Mouse (Mus musculus) gastrocnemius, postnatal 4 days (tissue): ENCODE results near the gene Slc13a3. TPM values are rescaled to one million over a fixed set of nuclear protein-coding genes. Genes with fewer than 3 reads are reported as not detected.
"Not testable (repeated sequence)": the region's sequence is repeated elsewhere in the genome, so short reads cannot be mapped to it uniquely, and the experiment has no call there.

Experiments
- DNase-seq, 2 experiments: peaks; one replicate each; pipeline ENCODE4 v3.0.0; 2021 to 2022; ENCODE audit warnings: low spot score in 2 of 2, mixed read lengths in 2 of 2
- long read RNA-seq, 2 experiments: library from polyadenylated mRNA; stranded (forward); transcript quantifications; one replicate each; pipeline ENCODE4 v2.0.0; 2021
- total RNA-seq, 2 experiments: library from RNA; stranded (reverse); gene quantifications; 2 replicates each; pipeline ENCODE4 v1.2.3; 2021

Slc13a3 gene
- 1 to 10 TPM in 1 of 2 experiments, under 1 TPM in 1; 0.44 to 1.2 TPM for total RNA-seq
- long read RNA-seq, experiment 1 = 0 reads
- long read RNA-seq, experiment 2 = 0 reads

DNA sequence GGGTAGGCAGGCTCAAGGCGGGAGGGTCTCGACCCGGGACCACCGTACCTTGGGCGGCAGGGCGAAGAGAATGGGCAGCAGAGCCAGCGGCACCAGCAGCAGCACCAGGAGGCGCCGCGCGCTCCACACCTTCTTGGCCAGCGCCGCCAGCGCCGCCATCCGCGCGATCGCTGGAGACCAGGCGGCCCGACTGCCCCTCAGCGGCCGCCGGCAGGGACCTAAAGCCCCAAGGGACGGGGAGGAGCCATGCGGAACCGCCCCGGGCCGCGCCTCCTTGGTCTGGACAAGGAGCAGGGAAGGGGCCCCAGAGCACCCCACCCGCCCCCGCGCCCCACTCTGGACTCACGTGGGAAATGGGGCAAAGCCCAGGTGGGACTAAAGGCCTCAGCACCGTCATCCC, at the start of gene Slc13a3:
TSS of gene Slc13a3 (minus strand) at position 228 of the 400 bp plus-strand sequence.
- DNase-seq = no peak

DNA sequence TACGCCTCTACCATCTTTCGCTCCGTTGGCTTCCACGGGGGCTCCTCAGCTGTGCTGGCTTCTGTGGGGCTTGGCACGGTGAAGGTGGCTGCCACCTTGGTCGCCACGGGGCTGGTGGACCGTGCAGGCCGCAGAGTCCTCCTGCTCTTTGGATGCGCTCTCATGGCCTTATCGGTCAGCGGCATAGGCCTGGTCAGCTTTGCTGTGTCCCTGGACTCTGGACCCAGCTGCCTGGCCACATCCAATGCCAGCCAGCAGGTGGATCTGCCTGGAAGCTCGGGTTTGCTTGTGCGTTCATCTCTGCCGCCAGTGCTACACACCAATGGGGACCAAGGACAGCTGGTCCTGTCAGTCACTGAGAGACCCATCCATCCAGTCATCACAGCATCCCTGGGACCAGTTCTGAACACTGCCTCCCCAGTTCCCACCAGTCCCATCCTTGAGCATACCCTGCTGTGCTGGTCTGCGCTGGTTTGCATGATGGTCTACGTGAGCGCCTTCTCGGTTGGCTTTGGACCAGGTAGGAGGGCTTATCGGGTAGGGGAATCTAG, 42.2 kb upstream of the Slc13a3 start:
- DNase-seq = no peak

DNA sequence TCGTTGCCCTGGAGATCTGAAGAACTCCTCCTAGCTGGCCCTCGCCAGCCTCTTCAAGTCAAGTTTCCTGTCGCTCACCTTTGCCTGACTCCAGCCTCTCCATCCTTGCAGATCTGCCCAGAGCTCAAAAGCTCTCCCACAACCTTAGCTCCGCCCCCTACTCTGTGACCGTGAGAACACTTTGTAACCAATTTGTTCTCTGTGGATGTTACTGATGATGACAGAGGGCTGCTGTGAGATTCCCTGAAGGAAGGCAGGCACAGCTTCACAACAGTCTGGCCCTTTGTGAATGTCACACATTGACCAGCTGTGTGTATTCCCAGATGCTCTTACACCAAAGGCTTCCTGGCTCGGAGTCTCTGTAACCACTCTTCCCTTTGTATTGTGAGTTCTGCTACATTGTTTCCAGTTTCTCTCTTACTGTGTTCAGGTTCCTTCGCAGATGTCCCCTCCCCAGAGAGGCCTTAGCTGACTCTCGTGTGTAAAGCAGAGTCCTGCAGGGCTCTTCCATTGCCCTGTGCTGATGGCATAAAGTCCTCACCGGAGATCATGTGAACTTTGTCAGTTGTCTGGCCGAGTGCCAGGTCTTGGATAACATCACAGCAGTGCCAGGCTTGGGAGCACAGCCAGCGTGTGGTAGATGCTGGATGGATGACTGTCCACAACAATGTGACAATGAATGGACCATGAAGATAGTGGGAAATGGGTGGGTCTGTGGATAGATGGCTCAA, 40.0 kb upstream of the Slc13a3 start:
- peak in 1 of 2 experiments; percentile 42 for DNase-seq

DNA sequence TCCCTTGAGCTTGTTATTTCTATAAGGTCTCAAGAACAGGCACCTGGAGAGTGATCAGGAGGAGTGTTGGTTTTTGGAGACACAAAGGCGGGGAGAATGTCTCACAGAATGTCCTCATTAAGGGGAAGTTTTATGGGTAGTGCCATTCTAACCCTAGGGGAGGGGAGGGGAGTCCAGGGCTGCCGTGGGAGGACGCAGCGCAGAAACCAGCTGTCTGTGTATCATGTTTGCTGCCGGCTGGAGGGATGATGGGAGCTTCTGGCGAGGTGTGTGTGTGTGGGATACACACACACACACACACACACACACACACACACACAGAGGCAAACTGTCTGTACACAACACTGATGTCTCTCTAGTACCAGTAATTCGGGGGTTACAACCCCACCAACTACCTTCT, 39.4 kb upstream of the Slc13a3 start:
- no peak for DNase-seq

DNA sequence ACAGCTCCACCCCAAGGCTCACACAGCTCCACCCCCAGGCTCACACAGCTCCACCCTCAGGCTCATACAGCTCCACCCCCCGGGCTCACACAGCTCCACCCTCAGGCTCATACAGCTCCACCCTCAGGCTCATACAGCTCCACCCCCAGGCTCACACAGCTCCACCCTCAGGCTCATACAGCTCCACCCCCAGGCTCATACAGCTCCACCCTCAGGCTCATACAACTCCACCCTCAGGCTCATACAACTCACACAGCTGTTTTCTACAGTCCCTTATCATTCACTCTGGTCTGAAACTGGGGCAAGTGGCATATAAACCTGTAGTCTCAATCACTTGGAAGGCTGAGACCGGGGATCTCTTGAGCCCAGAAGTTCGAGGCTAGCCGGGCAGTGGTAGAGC, 38.5 kb upstream of the Slc13a3 start:
- DNase-seq = not testable (repeated sequence)

DNA sequence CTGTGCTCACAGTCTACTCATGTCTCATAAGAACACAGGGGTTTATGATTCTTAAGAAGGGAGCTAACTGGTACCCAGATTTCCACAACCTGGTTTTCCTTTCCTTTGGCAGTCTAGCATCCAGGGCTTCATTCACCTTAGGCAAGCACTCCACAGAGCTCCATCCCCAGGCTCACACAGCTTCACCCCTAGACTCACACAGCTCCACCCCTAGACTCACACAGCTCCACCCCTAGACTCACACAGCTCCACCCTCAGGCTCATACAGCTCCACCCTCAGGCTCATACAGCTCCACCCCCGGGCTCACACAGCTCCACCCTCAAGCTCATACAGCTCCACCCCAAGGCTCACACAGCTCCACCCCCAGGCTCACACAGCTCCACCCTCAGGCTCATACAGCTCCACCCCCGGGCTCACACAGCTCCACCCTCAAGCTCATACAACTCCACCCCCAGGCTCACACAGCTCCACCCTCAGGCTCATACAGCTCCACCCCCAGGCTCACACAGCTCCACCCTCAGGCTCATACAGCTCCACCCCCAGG, 38.0 kb upstream of the Slc13a3 start:
- not testable (repeated sequence) for DNase-seq

DNA sequence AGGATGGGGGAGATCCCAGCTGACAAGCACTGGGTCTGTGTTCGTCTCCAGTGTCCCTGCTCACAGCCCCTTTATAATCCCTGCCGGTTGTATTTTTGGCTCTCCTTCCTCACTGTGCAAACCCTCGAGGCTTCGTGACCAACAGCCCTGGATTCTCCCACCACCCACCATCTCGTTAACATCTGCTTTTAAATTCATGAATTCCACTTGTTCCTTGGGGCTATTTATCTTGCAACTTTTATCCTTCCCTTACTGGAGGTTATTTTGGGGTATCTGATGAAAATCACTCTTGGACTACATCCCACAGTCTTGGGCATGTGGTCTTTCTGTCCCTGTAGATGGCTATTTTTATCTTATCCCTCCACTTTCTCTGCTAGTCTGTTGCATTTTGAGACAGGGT, 37.4 kb upstream of the Slc13a3 start:
- DNase-seq = no peak

DNA sequence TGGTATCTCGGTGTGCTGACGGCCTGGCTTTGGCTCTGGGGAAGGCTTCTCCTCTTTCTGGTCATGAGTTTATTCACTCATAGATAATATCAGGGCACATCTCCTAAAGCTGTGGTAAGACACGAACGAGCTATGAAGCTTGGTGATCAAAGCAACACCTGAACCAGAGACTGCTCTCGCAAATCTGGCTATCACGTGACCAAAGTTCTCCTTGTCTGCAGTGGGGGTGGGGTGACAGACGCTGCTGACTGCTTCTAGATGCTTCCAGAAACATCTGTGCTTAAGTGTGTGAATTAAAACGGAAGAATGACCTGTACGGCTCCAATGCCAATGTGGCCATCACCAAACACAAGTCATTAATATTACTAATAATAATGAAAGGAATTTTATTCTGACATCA, 36.7 kb upstream of the Slc13a3 start:
- no peak for DNase-seq

DNA sequence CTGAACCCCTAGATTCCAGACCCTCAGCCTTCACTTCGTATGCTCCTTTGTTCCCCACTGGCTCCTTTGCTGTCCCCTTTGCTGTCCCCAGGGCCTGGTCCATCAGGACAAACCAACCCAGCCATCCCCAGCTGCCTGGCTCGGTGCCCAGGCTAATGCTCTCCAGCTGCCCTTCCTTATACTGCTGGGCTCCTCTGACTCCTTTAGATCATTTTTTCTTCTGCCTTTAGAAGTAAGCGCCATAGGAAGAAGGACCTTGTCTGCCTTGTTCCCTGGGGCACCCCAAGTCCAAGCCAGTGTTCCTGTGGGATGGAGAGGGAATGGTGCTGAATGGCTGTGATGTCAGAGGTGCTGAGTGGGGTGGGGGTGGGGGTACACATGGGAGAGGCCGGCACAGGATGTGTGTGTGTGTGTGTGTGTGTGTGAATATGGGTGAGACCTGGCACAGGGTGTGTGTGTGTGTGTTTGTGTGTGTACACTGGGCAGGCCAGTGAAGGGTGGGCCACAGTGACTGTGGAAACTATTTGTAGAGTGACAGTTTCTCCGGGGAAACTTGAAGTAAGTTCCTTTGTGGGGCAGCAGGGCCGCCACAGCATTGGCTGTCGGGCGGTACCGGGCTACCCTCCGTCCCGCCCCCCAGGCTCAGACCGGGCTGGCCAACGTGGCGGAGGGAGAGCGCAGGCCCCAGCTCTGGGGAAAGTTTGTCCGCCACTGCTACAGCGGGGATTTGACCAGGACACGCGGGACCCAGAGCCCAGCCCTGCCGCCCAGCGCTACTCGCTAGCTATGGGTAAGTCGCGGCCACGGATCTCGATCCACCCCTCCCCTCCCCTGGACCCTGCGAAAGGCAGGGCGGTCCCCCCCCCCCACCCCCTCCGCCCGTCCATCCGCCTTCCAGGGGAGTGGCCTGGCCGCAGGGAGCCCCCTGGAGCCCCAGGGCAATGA, 30.5 kb upstream of the Slc13a3 start, which contains the start of gene Slc2a10:
TSS of gene Slc2a10 (plus strand) at position 529 of the 945 bp plus-strand sequence.
- DNase-seq = peak; percentile 60 to 80

DNA sequence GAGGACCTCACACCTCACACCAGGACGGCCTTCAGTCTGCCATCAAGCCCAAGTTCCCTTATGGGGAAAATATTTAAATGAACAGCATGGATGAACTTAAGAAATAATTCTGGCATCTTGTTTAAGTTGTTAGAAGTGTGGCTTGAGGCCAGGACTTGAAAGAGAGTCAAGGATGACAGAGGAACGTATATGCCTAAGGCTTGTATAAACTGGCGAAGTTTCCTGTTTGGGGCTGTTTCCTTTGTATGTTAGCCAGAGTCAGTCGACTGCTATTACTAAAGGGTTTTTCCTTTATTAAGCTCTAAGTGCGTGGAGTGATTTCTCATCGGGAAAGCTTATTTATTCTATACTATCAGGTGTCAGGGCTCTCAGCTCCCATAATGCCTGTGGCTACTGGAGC, 25.8 kb upstream of the Slc13a3 start:
- DNase-seq = no peak

DNA sequence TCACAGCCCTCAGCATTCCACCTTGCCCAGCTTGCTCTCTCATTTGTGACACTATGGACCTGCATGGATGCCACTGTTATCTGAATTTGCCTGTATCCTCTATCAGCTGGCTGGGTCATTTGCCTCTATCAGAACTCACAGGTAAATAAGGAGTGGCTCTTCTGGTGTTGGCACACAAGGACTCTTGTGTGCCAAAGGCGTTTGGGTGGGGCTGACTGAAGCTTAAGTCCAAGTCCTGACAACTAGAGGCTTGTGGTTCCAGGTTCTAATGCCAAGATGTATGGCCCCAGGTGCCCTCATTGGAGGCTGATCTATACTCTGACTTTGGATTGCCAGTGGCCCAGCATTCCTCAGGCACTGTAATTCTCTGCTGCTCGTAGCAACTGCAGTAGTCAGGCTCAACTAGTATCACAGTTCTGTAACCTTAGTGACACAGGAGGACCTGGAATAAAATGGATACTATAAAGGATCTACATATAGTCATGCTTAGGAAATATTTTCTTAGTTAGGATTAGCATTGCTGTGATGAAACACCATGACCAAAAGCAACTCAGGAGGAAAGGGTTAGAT, 24.8 kb upstream of the Slc13a3 start:
- DNase-seq = no peak

DNA sequence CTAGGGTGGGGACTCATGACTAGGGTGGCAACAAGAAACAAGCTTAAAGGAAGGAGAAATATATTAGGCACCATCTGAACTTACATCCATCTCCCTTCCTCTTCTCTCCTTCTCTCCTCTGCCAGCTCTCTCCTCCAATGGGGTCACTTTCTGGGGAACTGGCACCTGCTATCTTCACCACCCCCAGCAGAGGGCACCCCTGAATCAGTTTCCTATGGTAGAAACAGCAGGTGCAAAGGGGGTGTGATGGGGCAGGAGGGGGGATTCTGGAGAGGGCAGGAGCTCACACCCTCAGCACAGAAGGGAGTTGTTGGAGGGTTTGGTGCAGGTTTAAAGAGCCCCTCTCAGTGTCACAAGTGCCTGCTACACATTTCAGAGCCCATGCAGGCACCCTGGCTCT, 23.2 kb upstream of the Slc13a3 start:
- no peak for DNase-seq

DNA sequence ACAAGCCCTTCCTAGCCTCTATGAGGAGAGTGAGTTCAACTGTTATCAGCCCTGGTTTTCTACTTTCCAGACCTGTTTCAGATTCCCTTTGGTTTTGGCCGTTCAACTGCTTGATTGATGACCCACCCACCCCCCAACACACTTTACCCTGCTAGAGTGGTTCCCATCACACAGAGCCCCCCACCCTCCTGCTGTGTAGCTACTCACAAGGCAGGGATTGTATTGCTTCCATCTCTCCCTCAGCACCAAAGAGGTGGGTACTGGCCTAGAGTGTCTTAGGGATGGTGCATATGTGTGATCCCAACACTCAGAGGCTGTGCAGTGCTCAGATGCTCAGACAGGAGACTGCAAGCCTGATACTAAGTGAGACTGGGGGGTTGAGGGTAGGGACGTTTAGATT, 21.5 kb upstream of the Slc13a3 start:
- DNase-seq = no peak

DNA sequence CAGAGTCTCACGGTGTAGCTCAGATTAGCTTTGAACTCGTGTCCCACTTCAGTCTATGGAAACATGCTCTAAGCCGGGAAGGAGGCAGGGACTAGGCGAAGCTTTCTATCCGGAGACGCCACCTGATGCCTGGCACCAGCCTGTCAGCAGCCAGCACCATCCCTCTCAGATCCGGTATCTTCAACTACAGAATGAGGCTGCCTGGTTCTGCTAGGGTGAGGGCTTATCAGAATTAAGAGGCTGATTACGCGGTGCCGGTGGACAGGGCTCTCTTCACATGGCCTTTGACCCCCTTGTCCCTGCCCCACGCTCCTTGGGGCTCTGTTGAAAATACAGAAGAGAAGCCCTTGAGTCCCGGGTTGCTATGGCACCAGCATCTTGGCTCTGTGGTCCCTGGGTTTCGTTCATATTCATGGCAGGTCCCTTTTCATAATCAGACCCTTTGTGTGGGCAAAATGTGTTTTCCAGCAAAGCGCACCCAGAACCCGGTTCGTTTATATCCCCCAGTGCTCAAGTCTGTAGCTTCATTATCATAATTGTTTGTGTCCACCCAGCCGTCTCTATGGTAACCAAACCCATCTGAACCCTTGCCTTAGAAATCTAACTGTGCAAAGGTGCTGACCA, 20.7 kb upstream of the Slc13a3 start:
- no peak for DNase-seq

DNA sequence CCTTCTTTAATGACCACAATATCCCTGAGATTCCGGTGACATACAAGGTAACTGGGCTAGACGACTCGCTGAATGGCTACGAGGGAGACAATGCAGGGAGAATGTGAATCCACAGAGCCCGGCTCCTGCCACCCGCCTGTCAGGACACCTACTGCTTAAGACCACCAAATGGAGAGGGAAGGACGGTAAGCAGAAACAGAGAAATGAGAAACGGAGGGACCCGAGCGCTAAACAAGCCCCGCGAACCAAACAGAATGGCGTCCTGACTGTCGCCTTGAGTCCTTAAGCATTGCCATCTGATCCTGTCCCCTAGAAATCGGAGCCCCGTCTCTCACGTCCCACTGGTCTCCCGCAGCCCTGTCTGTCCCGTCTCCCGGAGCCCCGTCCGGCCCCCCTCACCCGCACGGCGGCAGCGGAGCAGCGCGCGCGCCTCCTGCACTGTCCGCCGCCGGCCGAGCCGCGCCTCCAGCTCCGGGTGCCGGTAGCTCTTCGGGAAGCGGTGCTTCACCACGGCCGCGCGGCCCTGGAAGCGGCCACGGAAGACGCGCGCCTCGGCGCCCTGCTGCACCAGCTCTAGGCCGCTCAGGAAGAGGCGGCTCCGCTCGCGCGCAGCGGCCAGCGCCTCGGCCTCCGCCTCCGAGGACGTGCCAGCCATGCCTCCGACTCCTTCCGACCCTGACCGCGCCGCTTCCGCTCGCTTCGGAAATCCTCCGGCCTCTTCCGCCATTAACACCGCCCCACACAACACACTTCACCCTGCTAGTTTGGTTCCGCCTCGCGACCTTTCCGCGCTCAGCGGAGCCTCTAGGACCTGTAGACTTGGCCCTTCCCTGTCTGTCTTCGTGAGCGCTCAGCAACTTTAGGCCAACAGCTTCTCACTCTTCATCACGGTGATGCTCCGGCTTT, 19.9 kb upstream of the Slc13a3 start, which contains the start of gene Trp53rka:
TSS of gene Trp53rka (minus strand) at position 677 of the 906 bp plus-strand sequence.
- DNase-seq = peak; percentile 63 to 81

DNA sequence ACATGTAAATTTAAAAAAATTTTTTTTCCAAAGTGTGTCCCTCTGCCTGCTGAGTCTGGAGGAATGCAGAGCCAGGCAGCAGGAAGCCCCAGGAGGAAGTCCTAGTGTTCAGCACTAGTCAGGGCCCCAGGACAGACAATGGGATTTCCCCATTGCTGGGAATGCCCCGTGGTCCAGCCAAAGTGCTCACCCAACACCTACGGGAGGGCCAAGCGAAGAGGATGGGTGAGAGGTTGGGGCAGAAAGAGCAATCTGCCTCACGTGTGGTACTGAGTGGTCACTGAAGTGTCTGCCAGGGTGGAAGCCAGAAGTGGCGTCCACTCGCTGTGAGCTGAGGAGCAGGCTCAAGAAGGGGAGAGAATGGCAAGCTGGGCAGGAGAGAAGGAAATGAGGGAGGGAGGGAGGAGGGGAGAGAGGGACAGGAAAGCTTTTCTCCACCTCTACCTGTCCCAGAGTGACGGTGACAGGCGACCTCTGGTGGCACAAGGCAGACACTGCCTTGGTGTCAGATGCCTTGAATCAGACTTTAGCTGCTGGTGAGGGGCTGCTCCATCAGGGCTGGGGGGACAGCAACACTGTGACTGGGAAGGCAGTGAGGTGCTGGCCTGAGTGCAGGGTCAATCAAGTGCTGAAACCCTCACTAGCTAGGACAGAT, 14.0 kb upstream of the Slc13a3 start:
- peak in 1 of 2 experiments; percentile 30 for DNase-seq

DNA sequence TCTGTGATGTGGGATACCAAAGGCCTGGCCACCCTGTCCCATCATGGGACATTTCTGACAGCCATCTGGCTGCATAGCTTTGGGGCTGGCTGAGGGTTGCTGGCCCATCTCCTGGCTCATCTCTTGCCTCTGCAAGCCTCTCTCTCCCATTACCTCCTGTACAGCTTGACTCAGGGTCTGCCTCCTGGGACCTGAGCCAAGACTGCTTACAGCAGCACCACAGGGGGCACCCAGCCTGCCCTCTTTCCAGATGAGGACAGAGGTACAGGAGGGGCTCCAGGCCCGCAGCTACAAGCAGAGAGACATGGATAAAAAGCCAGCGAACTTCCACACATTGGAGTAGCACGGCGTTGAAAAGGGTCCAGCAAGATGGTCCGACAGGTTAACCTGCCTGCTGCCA, 13.4 kb upstream of the Slc13a3 start:
- no peak for DNase-seq

DNA sequence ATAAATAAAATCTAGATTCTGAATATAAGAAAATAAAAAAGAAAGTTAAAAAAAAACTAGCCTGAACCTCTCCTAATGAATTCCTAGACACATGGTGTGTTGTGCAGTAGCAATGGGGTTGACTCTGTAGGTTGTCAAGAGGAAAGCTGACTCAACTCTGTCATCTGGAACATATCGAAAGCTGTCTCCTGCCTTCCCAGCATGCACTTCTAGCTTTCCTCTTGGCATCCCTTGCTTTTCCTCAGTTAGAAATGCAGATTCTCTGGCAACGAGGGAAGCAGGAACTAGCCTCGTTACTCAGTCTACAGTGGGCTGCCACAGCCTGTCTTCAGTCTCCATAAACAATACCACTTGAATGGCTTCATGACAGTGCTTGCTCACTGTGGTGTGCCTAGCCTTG, 12.8 kb upstream of the Slc13a3 start:
- no peak for DNase-seq

DNA sequence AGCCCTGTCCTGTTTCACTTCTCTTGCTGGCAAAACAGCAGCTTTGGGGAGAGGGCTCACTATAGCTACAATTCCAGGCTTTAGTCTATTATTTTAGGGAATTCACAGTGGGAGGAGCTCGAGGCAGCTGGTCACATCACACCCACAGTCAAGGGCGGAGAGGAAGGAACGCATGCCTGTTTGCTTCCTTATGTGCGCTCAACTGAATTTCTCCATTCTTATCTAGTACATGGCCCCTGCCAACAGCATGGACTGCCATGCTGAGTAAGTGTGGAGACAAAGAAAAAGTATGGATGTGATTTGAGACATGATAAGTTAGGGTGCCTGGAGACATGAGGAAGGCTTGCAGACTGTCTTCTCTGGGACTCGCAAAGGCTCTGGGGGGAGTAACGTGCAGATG, 11.1 kb upstream of the Slc13a3 start:
- DNase-seq = no peak
